Mouse (Mus musculus) neural tube, embryonic 11.5 days (tissue): ENCODE results near the gene Lat2. TPM values are rescaled to one million over a fixed set of nuclear protein-coding genes. Genes with fewer than 3 reads are reported as not detected.

ENCODE experiments used
- ATAC-seq: fragments of 200-750 bp; cut with Nextera tagmentation; 2 replicates; pipeline ENCODE4 v1.8.0; 2017; ENCODE audit warnings: moderate number of reproducible peaks, mild to moderate bottlenecking, moderate TSS enrichment, moderate library complexity; ENCODE audit not compliant: insufficient read depth, low FRiP score, low TSS enrichment
- DNase-seq: peaks from one replicate; pipeline ENCODE4 v3.0.0-alpha.2; 2015; ENCODE audit warnings: low spot score
- H3K27ac ChIP-seq: fragments of 300-500 bp; sonication (generic); 2 replicates; pipeline ENCODE4 v1.5.1; 2014; ENCODE audit warnings: low read depth, mild to moderate bottlenecking, low read length
- H3K27me3 ChIP-seq: fragments of 300-500 bp; sonication (generic); 2 replicates; pipeline ENCODE4 v1.6.1; 2014; ENCODE audit warnings: mild to moderate bottlenecking, low read length, mixed read lengths; ENCODE audit not compliant: control insufficient read depth, insufficient read depth
- H3K36me3 ChIP-seq: fragments of 300-500 bp; sonication (generic); 2 replicates; pipeline ENCODE4 v1.6.1; 2014; ENCODE audit warnings: mild to moderate bottlenecking, low read length, moderate library complexity, mixed read lengths; ENCODE audit not compliant: control insufficient read depth, insufficient read depth
- H3K4me1 ChIP-seq: fragments of 300-500 bp; sonication (generic); 2 replicates; pipeline ENCODE4 v1.6.1; 2014; ENCODE audit warnings: low read length, mixed read lengths; ENCODE audit not compliant: control insufficient read depth, insufficient read depth
- H3K4me2 ChIP-seq: fragments of 300-500 bp; sonication (generic); 2 replicates; pipeline ENCODE4 v1.6.1; 2014; ENCODE audit warnings: low read depth, mild to moderate bottlenecking, moderate library complexity
- H3K4me3 ChIP-seq: fragments of 300-500 bp; sonication (generic); 2 replicates; pipeline ENCODE4 v1.5.1; 2014; ENCODE audit warnings: low read depth, low read length
- H3K9ac ChIP-seq: fragments of 300-500 bp; sonication (generic); 2 replicates; pipeline ENCODE4 v1.6.1; 2014; ENCODE audit warnings: mild to moderate bottlenecking, low read length
- H3K9me3 ChIP-seq: fragments of 300-500 bp; sonication (generic); 2 replicates; pipeline ENCODE4 v1.6.1; 2016; ENCODE audit warnings: low read length; ENCODE audit not compliant: control insufficient read depth
- WGBS: fragments of 180-500 bp; shearing (Covaris S2); extraction: QIAGEN DNeasy Blood & Tissue Kit; methylation state at CpG from one replicate; pipeline ENCODE4 v1.1.7; 2014; 5-methylcytosine and 5-hydroxymethylcytosine counted together
- polyA plus RNA-seq: library from polyadenylated mRNA; unstranded; fragments of >200 nt; fragmentation: Nextera tagmentation; extraction: Ambion mirVana; gene quantifications from 2 replicates; pipeline ENCODE4 v1.2.1, GENCODE M21; 2014

Gene Lat2
- polyA plus RNA-seq, 1 experiment from 2014 or later, result 1.4 TPM

DNA sequence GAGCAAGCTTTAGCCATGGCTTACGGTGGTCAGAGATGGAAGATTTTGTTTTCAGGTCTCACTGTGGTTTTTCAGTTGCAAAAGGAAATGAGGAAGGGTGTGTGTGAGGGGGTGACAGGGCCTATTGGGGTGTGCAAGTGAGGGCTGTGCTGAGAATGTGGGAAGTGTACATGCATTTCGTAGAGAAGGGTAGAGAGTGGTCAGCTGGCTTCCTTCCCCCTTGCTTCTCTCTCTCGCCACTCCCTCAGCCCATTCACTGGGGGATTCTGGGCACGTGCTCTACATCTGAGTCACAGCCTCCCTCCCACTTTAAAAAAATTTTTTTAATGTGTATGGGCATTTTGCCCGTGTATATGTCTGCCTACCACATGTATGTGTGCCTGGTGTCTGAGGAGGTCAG is 7.7 kb downstream of the Lat2 start:
- Histone ChIP-seq H3K4me1 (no peaks in the 10 kb centered on the region), H3K4me2 (no peak overlapping the region), H3K9me3 (no peaks in the 10 kb centered on the region), H3K36me3 (no peaks in the 10 kb centered on the region), H3K9ac (no peak overlapping the region), H3K4me3 (no peak overlapping the region), H3K27ac (no peak overlapping the region), H3K27me3 (no peaks in the 10 kb centered on the region)
- ATAC-seq, result no peak
- 72% methylated on average over 5 of the region's 5 CpGs for whole genome bisulfite sequencing
- no peak for DNase-seq

DNA sequence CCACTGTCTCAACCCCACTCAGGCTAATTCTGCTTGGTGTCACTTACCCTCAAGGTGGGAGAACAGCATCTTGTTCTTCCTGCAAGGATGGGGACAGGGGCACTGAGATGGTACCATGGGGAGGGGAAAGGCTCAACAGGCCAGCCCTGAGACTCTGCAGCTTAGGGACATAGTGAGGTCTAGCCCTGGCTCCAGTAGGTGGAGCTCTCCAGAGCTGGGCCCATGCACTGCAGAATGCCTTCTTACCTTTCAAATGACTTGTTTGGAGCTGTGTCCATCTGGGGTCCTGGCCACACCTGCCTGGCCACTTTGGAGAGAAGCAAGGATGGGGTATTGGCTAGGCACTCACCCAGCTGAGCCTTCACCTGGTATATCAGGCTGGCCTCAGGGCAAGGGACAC is 8.5 kb downstream of the Lat2 start:
- H3K4me3 ChIP-seq, result no peak overlapping the region
- no peaks in the 10 kb centered on the region for H3K27me3 ChIP-seq
- ATAC-seq (no peak), DNase-seq (no peak)
- H3K4me2 ChIP-seq, result no peak overlapping the region
- no peaks in the 10 kb centered on the region for H3K9me3 ChIP-seq
- H3K36me3 ChIP-seq, result no peaks in the 10 kb centered on the region
- H3K27ac ChIP-seq, result no peak overlapping the region
- no peaks in the 10 kb centered on the region for H3K4me1 ChIP-seq
- no peak overlapping the region; the same call in 1 of the 2 replicates for H3K9ac ChIP-seq

DNA sequence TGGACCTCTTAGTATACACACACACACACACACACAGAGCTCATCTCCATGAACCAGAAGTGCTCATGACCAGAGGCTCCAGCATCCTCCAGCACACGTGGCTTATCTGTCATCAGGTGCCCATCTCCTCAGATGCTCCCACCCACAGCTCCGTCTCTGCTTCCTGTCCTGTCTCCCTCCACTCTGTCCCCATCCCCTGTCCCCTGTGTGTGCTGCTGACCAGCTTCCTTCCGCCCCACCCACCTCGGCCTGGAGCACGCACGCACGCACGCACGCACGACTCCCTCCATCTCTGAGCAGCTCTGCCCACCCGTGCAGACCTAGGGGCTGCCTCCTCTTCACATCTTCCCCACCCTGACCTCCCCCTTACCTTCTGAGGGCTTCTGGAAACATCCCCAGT is 10.4 kb downstream of the Lat2 start:
- 92% methylated on average over 11 of the region's 11 CpGs for WGBS
- no peaks in the 10 kb centered on the region for H3K4me1 ChIP-seq
- H3K9ac ChIP-seq, result no peak overlapping the region
- ATAC-seq, result no peak
- no peak overlapping the region for H3K4me3 ChIP-seq
- H3K27ac ChIP-seq, result no peak overlapping the region
- DNase-seq, result no peak
- H3K36me3 ChIP-seq, result no peaks in the 10 kb centered on the region
- H3K4me2 ChIP-seq, result no peak overlapping the region
- no peaks in the 10 kb centered on the region for H3K27me3 ChIP-seq
- no peaks in the 10 kb centered on the region for H3K9me3 ChIP-seq

DNA sequence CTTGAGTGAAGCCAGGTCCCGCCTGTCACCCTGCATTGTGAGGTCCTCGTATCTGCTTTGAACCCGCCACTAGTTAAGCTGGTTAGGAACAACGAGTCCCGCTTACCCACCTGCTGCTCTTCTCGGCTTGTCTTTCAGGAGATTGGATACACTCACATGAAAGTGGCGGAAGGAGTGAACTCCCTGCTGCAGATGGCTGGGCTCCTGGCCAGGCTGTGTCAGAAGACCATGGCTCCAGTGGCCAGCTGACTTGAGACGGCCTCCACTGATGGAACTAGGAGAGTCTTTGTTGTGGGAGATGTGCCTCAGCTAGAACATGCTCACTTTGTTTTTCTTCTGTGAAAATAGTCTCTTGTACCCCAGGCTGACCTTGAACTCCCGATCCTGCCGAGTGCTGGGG is 17.1 kb downstream of the Lat2 start:
- H3K36me3 ChIP-seq, result peaks cover 21% of the 10 kb centered on the region
- no peak overlapping the region for H3K4me3 ChIP-seq
- H3K27ac ChIP-seq, result no peak overlapping the region
- WGBS, result 92% methylated on average over 10 of the region's 10 CpGs
- H3K4me2 ChIP-seq, result no peak overlapping the region
- ATAC-seq (no peak), DNase-seq (peak; percentile 5)
- no peaks in the 10 kb centered on the region for H3K4me1 ChIP-seq
- no peaks in the 10 kb centered on the region for H3K27me3 ChIP-seq
- no peak overlapping the region for H3K9ac ChIP-seq
- H3K9me3 ChIP-seq, result no peaks in the 10 kb centered on the region

DNA sequence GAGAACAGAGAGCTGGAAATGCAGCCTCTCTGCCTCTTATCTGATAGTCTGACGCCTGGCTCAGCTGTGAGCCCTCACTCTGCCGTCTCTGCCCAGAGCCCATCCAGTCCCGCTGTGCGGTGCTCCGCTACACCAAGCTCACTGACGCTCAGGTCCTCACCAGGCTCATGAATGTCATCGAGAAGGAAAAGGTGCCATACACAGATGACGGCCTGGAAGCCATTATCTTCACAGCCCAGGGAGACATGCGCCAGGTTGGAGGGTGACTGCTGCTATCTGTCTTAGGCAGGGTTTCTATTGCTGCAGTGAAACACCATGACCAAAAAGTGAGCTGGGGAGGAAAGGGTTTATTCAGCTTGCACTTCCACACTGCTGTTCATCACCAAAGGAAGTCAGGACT is 21.7 kb downstream of the Lat2 start:
- no peaks in the 10 kb centered on the region for H3K4me1 ChIP-seq
- no peak for ATAC-seq
- no peaks in the 10 kb centered on the region for H3K9me3 ChIP-seq
- H3K4me3 ChIP-seq, result no peak overlapping the region
- peaks cover 18% of the 10 kb centered on the region for H3K36me3 ChIP-seq
- no peaks in the 10 kb centered on the region for H3K27me3 ChIP-seq
- H3K4me2 ChIP-seq, result no peak overlapping the region
- DNase-seq, result no peak
- WGBS, result 91% methylated on average over 9 of the region's 9 CpGs
- H3K9ac ChIP-seq, result no peak overlapping the region
- H3K27ac ChIP-seq, result no peak overlapping the region

DNA sequence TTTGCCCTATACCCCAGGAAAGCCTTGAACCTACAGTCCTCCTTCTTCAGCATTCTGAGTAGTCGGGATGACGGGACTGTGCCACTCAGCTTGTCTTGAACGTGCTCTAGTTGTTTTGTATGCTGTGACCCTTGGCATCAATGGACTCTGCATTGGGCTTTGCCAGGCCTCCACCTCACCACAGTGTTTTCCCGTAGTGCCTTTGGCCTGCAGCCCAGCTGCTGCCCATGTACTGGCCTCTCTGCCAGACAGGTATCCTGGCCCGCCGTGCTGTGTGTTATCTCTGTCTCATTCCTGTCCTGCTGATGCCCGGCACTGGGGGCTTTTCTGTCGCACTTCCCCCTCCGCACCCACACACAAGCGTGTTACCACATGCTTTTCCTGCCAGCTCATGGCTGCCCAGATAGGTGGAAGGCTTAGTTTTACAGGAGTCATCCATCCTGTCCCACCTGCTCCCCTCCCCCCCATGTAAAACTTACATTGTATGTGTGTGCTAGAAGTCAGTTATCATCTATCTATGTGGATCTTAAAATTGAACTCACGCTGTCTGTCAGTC is 22.7 kb downstream of the Lat2 start:
- Histone ChIP-seq H3K4me3 (no peak overlapping the region), H3K27me3 (no peaks in the 10 kb centered on the region), H3K9me3 (no peaks in the 10 kb centered on the region), H3K36me3 (peaks cover 11% of the 10 kb centered on the region), H3K4me1 (no peaks in the 10 kb centered on the region), H3K4me2 (no peak overlapping the region), H3K9ac (no peak overlapping the region), H3K27ac (no peak overlapping the region)
- 97% methylated on average over 11 of the region's 11 CpGs for WGBS
- ATAC-seq (no peak), DNase-seq (no peak)

DNA sequence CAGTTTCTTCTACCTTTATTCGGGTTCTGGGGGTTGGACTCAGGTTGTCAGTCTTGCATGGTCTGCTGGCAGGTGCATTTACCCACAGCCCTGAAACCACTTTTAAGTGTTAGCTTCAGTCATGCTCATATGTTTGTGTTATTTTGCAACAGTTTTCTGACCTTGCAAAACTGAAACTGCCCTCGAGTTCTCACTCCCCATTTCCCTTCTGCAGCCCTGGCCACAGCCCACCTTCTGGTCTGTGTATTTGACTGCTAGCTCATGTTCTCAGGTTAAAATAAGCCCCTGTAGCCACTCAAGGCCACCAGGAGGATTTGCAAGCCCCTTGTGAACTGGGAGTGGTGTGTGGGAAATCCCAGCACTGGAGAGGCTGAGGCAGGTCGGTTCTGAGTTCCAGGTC is 24.9 kb downstream of the Lat2 start:
- Histone ChIP-seq H3K27me3 (no peaks in the 10 kb centered on the region), H3K4me2 (no peak overlapping the region), H3K4me3 (no peak overlapping the region), H3K9me3 (no peaks in the 10 kb centered on the region), H3K27ac (no peak overlapping the region), H3K4me1 (no peaks in the 10 kb centered on the region), H3K9ac (no peak overlapping the region), H3K36me3 (peaks cover 6% of the 10 kb centered on the region)
- 93% methylated on average over 3 of the region's 3 CpGs for WGBS
- no peak for ATAC-seq
- DNase-seq, result no peak

DNA sequence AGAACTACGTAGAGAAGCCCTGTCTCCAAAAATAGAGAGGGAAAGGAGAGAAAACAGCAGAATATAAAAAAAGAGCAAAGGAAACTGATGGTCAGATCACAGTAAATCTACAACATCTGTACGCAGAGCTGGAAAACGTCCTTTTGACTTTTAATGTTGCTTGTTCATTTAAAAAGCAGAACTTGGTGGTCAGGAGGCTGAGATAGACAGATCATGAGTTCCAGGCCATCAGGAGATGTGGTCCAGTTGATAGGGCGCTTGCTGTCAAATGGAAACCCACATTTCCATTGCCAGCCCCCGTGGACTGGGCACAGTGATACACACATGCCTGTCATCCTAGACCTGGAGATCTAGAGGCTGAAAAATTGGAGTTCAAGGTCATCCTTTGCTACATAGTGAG is 30.0 kb downstream of the Lat2 start:
- no peaks in the 10 kb centered on the region for H3K27me3 ChIP-seq
- no peak overlapping the region for H3K4me2 ChIP-seq
- no peak for DNase-seq
- no peak overlapping the region for H3K27ac ChIP-seq
- 91% methylated on average over 5 of the region's 5 CpGs for WGBS
- H3K9me3 ChIP-seq, result no peaks in the 10 kb centered on the region
- H3K4me3 ChIP-seq, result no peak overlapping the region
- peaks cover 4% of the 10 kb centered on the region; the same call in 1 of the 2 replicates for H3K4me1 ChIP-seq
- H3K36me3 ChIP-seq, result 0 out of 2 replicates have a peak, but pooled peaks cover 2% of the 10 kb centered on the region
- no peak overlapping the region for H3K9ac ChIP-seq
- no peak for ATAC-seq

DNA sequence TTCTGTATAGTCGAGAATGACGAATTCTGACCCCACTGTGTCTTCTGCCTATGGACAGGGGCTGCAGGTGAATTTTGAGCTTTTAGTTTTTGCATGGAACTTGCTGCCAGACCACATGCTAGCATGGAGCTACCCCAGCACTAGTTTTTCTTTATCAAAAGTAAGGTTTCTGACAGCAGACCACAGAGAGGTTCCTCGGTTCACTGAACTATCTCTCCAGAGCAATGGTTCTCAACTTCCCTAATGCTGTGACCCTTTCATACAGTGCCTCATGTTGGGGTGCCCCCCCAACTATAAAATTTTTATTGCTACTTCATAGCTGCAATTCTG is 31.0 kb downstream of the Lat2 start:
- Histone ChIP-seq H3K36me3 (0 out of 2 replicates have a peak, but pooled peaks cover 2% of the 10 kb centered on the region), H3K9ac (no peak overlapping the region), H3K4me2 (peak overlapping the region; percentile 72; the same call in 1 of the 2 replicates), H3K9me3 (no peaks in the 10 kb centered on the region), H3K4me1 (peaks cover 4% of the 10 kb centered on the region; the same call in 1 of the 2 replicates), H3K27ac (no peak overlapping the region), H3K27me3 (no peaks in the 10 kb centered on the region), H3K4me3 (no peak overlapping the region)
- ATAC-seq, result no peak
- DNase-seq, result no peak
- WGBS, result 78% methylated on average over 3 of the region's 3 CpGs
